Mouse (Mus musculus) ES-Bruce4 (cell line): ENCODE data around the gene Tmem35b.

Experiments
- CTCF ChIP-seq: IDR thresholded peaks from one replicate; pipeline ENCODE4 v1.8.1; 2011; ENCODE audit warnings: low read depth, low read length
- POLR2A ChIP-seq: IDR thresholded peaks from one replicate; pipeline ENCODE4 v1.8.1; 2011; ENCODE audit warnings: low read length; ENCODE audit not compliant: insufficient read depth

GRCm38 (mm10) chr4:127168914-127169345 is 45.4 kb downstream of the Tmem35b start, which contains the start of gene Dlgap3:
- TF ChIP-seq POLR2A (no peak), CTCF (no peak)
